Mouse (Mus musculus): ENCODE results near the gene Olfr684. TPM values are rescaled to one million over a fixed set of nuclear protein-coding genes. Genes with fewer than 3 reads are reported as not detected.

Olfr684 gene
- 0.11 TPM in 1 of 2 replicates, not detected in the other for polyA plus RNA-seq (2012; rRNA removed)

DNA sequence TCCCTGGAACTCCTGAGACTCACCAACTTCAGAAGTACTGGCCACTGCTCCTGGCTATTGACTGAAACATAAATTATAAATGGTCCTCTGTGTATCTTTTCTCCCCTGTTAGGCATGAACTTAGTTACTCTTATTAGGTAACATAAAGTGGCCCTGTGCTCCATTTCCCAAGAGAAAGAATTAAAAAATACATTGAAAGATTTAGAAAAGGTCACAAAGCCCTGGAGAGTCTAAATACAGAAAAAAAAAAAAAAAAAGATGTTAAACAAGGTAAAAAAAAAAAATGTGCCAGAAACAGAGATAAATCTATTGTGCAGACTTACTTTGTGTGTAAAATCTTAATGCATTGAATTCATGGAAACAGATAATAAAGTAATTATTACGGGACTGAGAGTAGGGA, at the start of gene Olfr684:
Gene Olfr684 (minus strand): TSS at position 101 of the 400 bp plus-strand sequence.
- no peak for DNase-seq (ENCODE audit: extremely low spot score in 1 of 2, low spot score in 1 of 2)

DNA sequence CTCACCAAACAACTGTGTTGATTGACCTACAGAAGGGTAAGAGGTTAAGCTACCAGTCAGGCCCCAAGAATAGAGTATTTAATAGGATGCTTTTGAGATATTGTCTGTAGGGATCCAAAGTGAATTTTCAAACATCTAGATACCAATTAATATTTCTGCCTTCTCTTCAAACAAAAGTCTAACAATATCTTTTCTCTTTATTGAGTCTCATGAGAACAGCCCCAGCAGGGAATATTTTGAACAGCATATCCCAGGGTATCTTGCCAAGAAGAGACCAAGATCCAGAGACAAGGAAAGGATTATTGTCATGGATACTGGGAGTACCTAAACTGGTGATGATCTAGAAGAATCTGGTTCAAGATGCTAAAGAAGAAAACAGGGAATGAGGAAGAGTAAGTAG, 43.9 kb upstream of the Olfr684 start, which contains the start of gene Olfr686:
Gene Olfr686 (minus strand): TSS at position 101 of the 400 bp plus-strand sequence.
- no peak for DNase-seq (ENCODE audit: extremely low spot score in 1 of 2, low spot score in 1 of 2)

DNA sequence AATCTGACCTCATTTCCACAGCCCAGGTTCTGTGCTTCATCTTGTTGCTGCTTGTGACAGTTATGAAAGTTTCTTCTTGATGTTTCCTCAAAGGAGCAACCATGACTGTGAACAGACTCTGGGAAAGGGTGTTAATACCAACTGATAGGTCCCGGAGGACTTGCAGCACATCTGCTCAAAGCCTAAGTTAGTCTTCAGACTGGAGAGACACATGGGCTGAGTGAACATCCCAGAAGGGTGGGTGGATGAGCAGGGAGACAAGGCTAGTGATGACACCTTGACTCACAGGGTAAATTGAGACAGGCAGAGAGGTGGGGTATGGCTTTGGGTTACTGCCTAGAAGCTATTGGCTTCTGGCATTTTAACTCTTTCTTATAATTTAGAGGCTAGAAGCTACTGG, 22.5 kb upstream of the Olfr684 start, which contains the start of gene Olfr685:
Gene Olfr685 (minus strand): TSS at position 101 of the 400 bp plus-strand sequence.
- peak in 1 of 2 experiments; percentile 3 for DNase-seq (ENCODE audit: extremely low spot score in 1 of 2, low spot score in 1 of 2)

DNA sequence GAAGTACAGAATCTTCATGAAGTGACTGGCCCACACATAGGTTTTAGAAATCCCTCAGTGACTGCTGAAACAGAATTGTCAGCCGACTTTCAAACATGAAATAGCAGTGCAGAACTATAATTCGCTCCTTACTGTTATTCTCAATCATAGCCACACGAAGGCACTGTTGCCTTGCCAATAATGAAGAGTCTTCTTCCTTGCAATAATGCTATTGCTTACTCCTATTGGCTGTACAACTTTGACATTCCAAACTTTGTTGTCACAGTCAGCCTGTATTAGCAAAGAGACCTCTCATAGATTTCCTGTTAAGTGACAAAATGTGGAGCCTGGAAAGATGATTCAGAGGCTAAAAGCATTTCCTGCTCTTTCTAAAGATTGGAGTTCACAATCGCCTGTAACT, 7.3 kb upstream of the Olfr684 start:
- peak; percentile 8 to 67 for DNase-seq (ENCODE audit: extremely low spot score in 1 of 2, low spot score in 1 of 2)

DNA sequence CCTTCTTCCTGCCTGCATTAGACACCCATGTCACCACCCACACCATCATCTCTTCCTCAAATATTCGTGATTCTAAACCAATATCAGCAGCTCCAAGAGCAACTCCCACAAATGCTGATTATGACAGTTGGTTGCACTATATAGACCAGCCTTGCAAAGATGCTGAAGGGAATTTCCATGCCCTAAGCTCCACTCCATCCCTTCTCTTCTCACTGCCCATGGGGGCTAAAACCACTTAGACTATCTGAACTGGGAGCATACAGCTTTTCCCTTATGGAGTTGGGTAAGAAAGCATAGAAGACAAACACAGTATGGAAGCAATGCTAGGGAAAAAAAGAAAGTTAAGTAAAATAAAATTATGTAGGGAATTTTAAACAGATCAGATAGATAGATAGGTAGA, 16.5 kb downstream of the Olfr684 start, which contains the start of gene Olfr683:
Gene Olfr683 (minus strand): TSS at position 101 of the 400 bp plus-strand sequence.
- no peak for DNase-seq (ENCODE audit: extremely low spot score in 1 of 2, low spot score in 1 of 2)

DNA sequence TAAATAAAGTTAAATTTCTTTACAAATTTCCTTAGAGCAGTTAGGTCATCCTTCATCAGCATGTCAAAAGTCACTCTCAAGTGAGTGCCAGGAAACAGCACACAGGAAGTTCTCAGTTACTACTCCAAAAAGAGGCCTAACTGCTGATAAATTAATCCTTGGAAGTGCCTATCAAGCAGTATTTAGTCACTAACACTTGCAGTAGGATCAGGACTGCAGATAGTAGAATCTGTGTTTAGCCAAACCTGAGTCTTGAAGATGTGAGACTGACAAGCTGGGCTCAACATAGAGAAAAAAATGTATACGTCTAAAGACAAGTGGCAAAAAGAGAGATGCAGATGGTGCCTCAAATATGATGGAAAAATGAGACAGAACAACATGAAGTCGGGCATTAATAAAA, 22.2 kb downstream of the Olfr684 start:
- DNase-seq (ENCODE audit: extremely low spot score in 1 of 2, low spot score in 1 of 2), result no peak

DNA sequence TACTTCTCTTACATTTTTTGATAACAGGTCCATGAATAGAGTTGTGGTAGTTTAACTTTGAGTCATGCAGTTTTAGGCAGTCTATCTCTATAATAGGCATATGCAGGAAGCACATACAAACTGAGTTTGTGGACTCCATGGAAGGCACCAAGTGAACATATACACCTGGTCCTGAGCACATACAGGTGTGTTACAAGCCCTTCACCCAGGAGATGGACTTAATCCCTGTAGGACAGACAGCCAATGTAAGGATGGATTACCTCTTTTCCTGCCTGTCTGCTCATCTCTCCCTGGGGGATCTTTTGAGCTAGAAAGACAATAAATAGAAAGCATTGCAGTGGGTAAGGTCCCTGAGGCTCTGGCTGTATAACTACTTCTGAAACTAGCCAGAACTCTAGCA, 46.9 kb downstream of the Olfr684 start, which contains the start of gene Olfr681:
Gene Olfr681 (plus strand): TSS at position 301 of the 400 bp plus-strand sequence.
- no peak for DNase-seq (ENCODE audit: extremely low spot score in 1 of 2, low spot score in 1 of 2)

Other genes with a start within 250 kb of the Olfr684 start
- gene Olfr667, start 242.2 kb downstream of the Olfr684 start, polyA plus RNA-seq (2012; rRNA removed), result not detected in 2 replicates
- not detected in 2 replicates for gene Olfr668, start 235.6 kb downstream of the Olfr684 start, polyA plus RNA-seq (2012; rRNA removed)
- 0.23 TPM in 1 of 2 replicates, not detected in the other for gene Olfr669, start 229.4 kb downstream of the Olfr684 start, polyA plus RNA-seq (2012; rRNA removed)
- gene Olfr670, start 201.0 kb downstream of the Olfr684 start, polyA plus RNA-seq (2012; rRNA removed), result not detected in 2 replicates
- gene Olfr671, start 184.5 kb downstream of the Olfr684 start, polyA plus RNA-seq (2012; rRNA removed), result not detected in 2 replicates
- not detected in 2 replicates for gene Olfr672, start 161.6 kb downstream of the Olfr684 start, polyA plus RNA-seq (2012; rRNA removed)
- gene Olfr675, start 135.2 kb downstream of the Olfr684 start, polyA plus RNA-seq (2012; rRNA removed), result not detected in 2 replicates
- 0.19 TPM in 1 of 2 replicates, not detected in the other for gene Olfr676, start 131.0 kb downstream of the Olfr684 start, polyA plus RNA-seq (2012; rRNA removed)
- not detected in 2 replicates for gene Olfr677, start 112.3 kb downstream of the Olfr684 start, polyA plus RNA-seq (2012; rRNA removed)
- not detected in 2 replicates for gene Olfr678, start 99.2 kb downstream of the Olfr684 start, polyA plus RNA-seq (2012; rRNA removed)
- not detected in 2 replicates for gene Olfr679, start 82.4 kb downstream of the Olfr684 start, polyA plus RNA-seq (2012; rRNA removed)
- gene Olfr680-ps1, start 70.8 kb downstream of the Olfr684 start, polyA plus RNA-seq (2012; rRNA removed), result not detected in 2 replicates
- gene Olfr681, start 46.8 kb downstream of the Olfr684 start, polyA plus RNA-seq (2012; rRNA removed), result 0.19 TPM in 1 of 2 replicates, not detected in the other
- gene Olfr683, start 16.6 kb downstream of the Olfr684 start, polyA plus RNA-seq (2012; rRNA removed), result 0.15 TPM in 1 of 2 replicates, not detected in the other
- 0.06 TPM in 1 of 2 replicates, not detected in the other for gene Olfr685, start 22.4 kb upstream of the Olfr684 start, polyA plus RNA-seq (2012; rRNA removed)
- 0.04 TPM in 1 of 2 replicates, not detected in the other for gene Olfr686, start 43.8 kb upstream of the Olfr684 start, polyA plus RNA-seq (2012; rRNA removed)
- gene Olfr688, start 124.4 kb upstream of the Olfr684 start, polyA plus RNA-seq (2012; rRNA removed), result not detected in 2 replicates
- gene Olfr689, start 147.5 kb upstream of the Olfr684 start, polyA plus RNA-seq (2012; rRNA removed), result not detected in 2 replicates
- gene Olfr690, start 170.5 kb upstream of the Olfr684 start, polyA plus RNA-seq (2012; rRNA removed), result 0.30 and 1.3 TPM in 2 replicates
- gene Olfr691, start 178.6 kb upstream of the Olfr684 start, polyA plus RNA-seq (2012; rRNA removed), result 0.44 and 1.2 TPM in 2 replicates
- not detected in 2 replicates for gene Olfr692, start 204.6 kb upstream of the Olfr684 start, polyA plus RNA-seq (2012; rRNA removed)
- gene Gm5901, start 211.4 kb upstream of the Olfr684 start, polyA plus RNA-seq (2012; rRNA removed), result 0.08 TPM in 1 of 2 replicates, not detected in the other
- 41.3 and 45.9 TPM in 2 replicates for gene Fam160a2, start 236.4 kb upstream of the Olfr684 start, polyA plus RNA-seq (2012; rRNA removed)
- 1.5 and 1.8 TPM in 2 replicates for gene Cnga4, start 240.9 kb upstream of the Olfr684 start, polyA plus RNA-seq (2012; rRNA removed)